Mouse (Mus musculus) CH12.LX (cell line): ENCODE results near the gene Stk35.

Experiments used
- CTCF ChIP-seq, 2 experiments: IDR thresholded peaks in 1 of 2; conservative IDR thresholded peaks in 1 of 2; 2 replicates each; pipeline ENCODE4 v1.5.1; 2011 to 2012; ENCODE audit warnings: low read depth in 2 of 2, low read length in 2 of 2, improper control_type of control experiment in 1 of 2, inconsistent platforms in 1 of 2, mild to moderate bottlenecking in 1 of 2, moderate library complexity in 1 of 2
- EP300 ChIP-seq: IDR thresholded peaks from 2 replicates; pipeline ENCODE4 v1.6.1; 2011; ENCODE audit warnings: low read length, improper control_type of control experiment
- NELFE ChIP-seq: IDR thresholded peaks from 2 replicates; pipeline ENCODE4 v1.6.1; 2011; ENCODE audit warnings: low read depth, low read length, improper control_type of control experiment
- NRF1 ChIP-seq: IDR thresholded peaks from 2 replicates; pipeline ENCODE4 v1.6.1; 2014; ENCODE audit warnings: low read depth, mild to moderate bottlenecking, inconsistent platforms, low read length, improper control_type of control experiment, moderate library complexity
- POLR2AphosphoS2 ChIP-seq: IDR thresholded peaks from 2 replicates; pipeline ENCODE4 v1.6.1; 2011; ENCODE audit warnings: low read depth, low read length, improper control_type of control experiment
- TCF12 ChIP-seq: IDR thresholded peaks from 2 replicates; pipeline ENCODE4 v1.6.1; 2014; ENCODE audit warnings: low read depth, mild to moderate bottlenecking, inconsistent platforms, low read length, improper control_type of control experiment
- ZC3H11A ChIP-seq: IDR thresholded peaks from 2 replicates; pipeline ENCODE4 v1.6.1; 2012; ENCODE audit warnings: low read depth, mild to moderate bottlenecking, inconsistent platforms, low read length, improper control_type of control experiment
- ZNF384 ChIP-seq: IDR thresholded peaks from 2 replicates; pipeline ENCODE4 v1.6.1; 2012; ENCODE audit warnings: low read depth, low read length, improper control_type of control experiment, inconsistent platforms

- no peak for TF ChIP-seq NELFE
- no peak for TF ChIP-seq CTCF (conservative IDR thresholded peaks at IDR 0.05 in 1 of 2, IDR thresholded peaks at IDR 0.05 in 1 of 2; ENCODE audit: low read depth in 2 of 2, low read length in 2 of 2)
- no peak for TF ChIP-seq POLR2AphosphoS2
- no peak for TF ChIP-seq ZNF384
- TF ChIP-seq ZC3H11A, result no peak
- TF ChIP-seq TCF12, result no peak
- TF ChIP-seq NRF1, result no peak
- TF ChIP-seq EP300, result no peak
These were observed 25.8 kb downstream of the Stk35 start for GRCm38 (mm10) chr2:129826141-129826540.
